ENCODE assay signal across 10 mouse cellular contexts in genomic region chrX:11666517-11666916, GRCm38 (mm10).
DNase-seq lines count a peak whose midpoint lies in the region; ATAC-seq lines count a peak whose summit lies in the region.
"Had no signal": no experiment of that assay in that cellular context is flagged by ENCODE, and none has a peak within 500 bp of the region (broad histone marks: within the 10 kb centered on the region; RNA-seq: fewer than 3 reads in every experiment).

No protein-coding gene starts in this region.

- peak; percentile 47 for DNase-seq in embryo, embryonic 11 days
- no peak for DNase-seq in embryo, embryonic 10.5 days (ENCODE audit: low spot score)
- DNase-seq in kidney, postnatal 4 days: peak; percentile 43 to 67
- DNase-seq in MN1 (ENCODE audit: low spot score): peak; percentile 17
- DNase-seq in lung, postnatal 10 days: peak; percentile 52
- DNase-seq in gastrocnemius, postnatal 36 days: no peak
- DNase-seq in thymus, postnatal 25 days: no peak

- 19% methylated on average over 7 of the region's 15 CpGs for WGBS in kidney, embryonic 15.5 days

- H3K27me3 ChIP-seq in kidney, embryonic 15.5 days: peaks cover 53% of the 10 kb centered on the region

- no peak for ATAC-seq in kidney, embryonic 15.5 days (replicated peaks; ENCODE audit: low FRiP score)

- no peaks in the 10 kb centered on the region for H3K36me3 ChIP-seq in kidney, embryonic 15.5 days
- H3K36me3 ChIP-seq: limb, embryonic 13.5 days had no signal

- H3K27ac ChIP-seq in kidney, embryonic 15.5 days: no peak overlapping the region
- H3K27ac ChIP-seq: heart, adult 2 months; limb, embryonic 13.5 days had no signal

- no peak overlapping the region for H3K9ac ChIP-seq in kidney, embryonic 15.5 days
- H3K9ac ChIP-seq: limb, embryonic 13.5 days had no signal

- no peak overlapping the region for H3K4me2 ChIP-seq in kidney, embryonic 15.5 days
- H3K4me2 ChIP-seq: limb, embryonic 13.5 days had no signal

- H3K4me1 ChIP-seq in kidney, embryonic 15.5 days: peaks cover 33% of the 10 kb centered on the region

- no peaks in the 10 kb centered on the region for H3K9me3 ChIP-seq in kidney, embryonic 15.5 days (replicated peaks)
- H3K9me3 ChIP-seq: limb, embryonic 13.5 days had no signal

- no peak overlapping the region for H3K4me3 ChIP-seq in kidney, embryonic 15.5 days (replicated peaks)
- H3K4me3 ChIP-seq: heart, adult 2 months; limb, embryonic 13.5 days had no signal

- intact Hi-C loops in gastrocnemius, postnatal 36 days (cut with DNase I): no loop called here

Comparison
In these comparisons a context has a peak if more than half of its experiments do, and no peak if none do; other contexts are left out.
1. DNase-seq: peak in embryo, embryonic 11 days (single experiment), kidney, postnatal 4 days (2 of 2), MN1 (single experiment) and lung, postnatal 10 days (single experiment); none in embryo, embryonic 10.5 days (single experiment), gastrocnemius, postnatal 36 days (0 of 2) and thymus, postnatal 25 days (single experiment).